Mouse (Mus musculus): ENCODE data around the gene Zkscan6. TPM values are rescaled to one million over a fixed set of nuclear protein-coding genes. Genes with fewer than 3 reads are reported as not detected.

Gene Zkscan6
- 23.5 TPM for total RNA-seq (2023)

GRCm38 (mm10) chr11:65806909-65807504 is at the start of gene Zkscan6:
Gene Zkscan6, plus strand, starts transcription at chr11:65807175.

DNA sequence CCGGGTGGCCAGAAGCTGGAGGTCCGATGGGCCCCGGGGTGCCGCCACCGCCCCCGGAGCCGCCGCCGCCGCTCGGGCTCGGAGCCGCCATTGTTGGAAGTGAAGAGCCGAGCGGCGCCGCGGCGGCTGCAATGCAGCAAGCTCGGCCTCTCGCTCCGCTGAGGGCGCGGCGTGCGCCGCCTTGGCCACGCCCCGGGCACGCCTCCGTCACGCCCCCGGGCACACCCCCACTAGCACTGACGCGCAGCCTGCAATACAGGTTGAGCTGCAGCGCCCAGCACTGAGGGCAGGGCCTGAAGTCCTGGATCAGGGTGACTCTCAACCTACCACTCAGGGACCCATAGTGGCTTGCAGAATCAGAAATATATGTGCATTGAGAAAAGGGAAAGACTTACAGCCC is 18.8 kb upstream of the Zkscan6 start, which contains the start of gene Map2k4:
Gene Map2k4, minus strand, starts transcription at position 144 of the 400 bp plus-strand sequence.

Other genes starting within 250 kb of the Zkscan6 start
- gene Map2k4, start 18.9 kb upstream of the Zkscan6 start, total RNA-seq (2023), result 40.6 TPM